Mouse (Mus musculus) ES-E14 (cell line): ENCODE results near the gene Tle4. TPM values are rescaled to one million over a fixed set of nuclear protein-coding genes. Genes with fewer than 3 reads are reported as not detected.
"Not testable (repeated sequence)": the region's sequence is repeated elsewhere in the genome, so short reads cannot be mapped to it uniquely, and the experiment has no call there.

Experiments used
- DNase-seq: peaks from one replicate; pipeline ENCODE4 v3.0.0-alpha.2; 2013; ENCODE audit warnings: low read depth, low spot score
- H3K27ac ChIP-seq: 2 replicates; pipeline ENCODE4 v1.5.1; 2012; ENCODE audit warnings: low read depth, mild to moderate bottlenecking, low read length, moderate library complexity, mixed read lengths; ENCODE audit not compliant: poor library complexity, insufficient read depth, severe bottlenecking
- H3K36me3 ChIP-seq: 2 replicates; pipeline ENCODE4 v1.6.1; 2012; ENCODE audit warnings: mild to moderate bottlenecking, low read length, moderate library complexity, mixed read lengths; ENCODE audit not compliant: control insufficient read depth, poor library complexity, insufficient read depth, severe bottlenecking
- H3K4me1 ChIP-seq, 2 experiments: fragments of 150-350 bp in 1 of 2; sonication (generic) in 1 of 2; 2 replicates each; pipeline ENCODE4 v1.6.1; 2012; ENCODE audit warnings: low read length in 2 of 2, mild to moderate bottlenecking in 1 of 2, mixed read lengths in 1 of 2; ENCODE audit not compliant: control insufficient read depth in 2 of 2, insufficient read depth in 2 of 2, poor library complexity in 1 of 2
- H3K4me3 ChIP-seq, 2 experiments: fragments of 150-350 bp in 1 of 2; sonication (generic) in 1 of 2; 2 replicates each; pipeline ENCODE4 v1.5.1; 2012; ENCODE audit warnings: low read length in 2 of 2, low read depth in 1 of 2, mild to moderate bottlenecking in 1 of 2, mixed read lengths in 1 of 2; ENCODE audit not compliant: insufficient read depth in 1 of 2, poor library complexity in 1 of 2, severe bottlenecking in 1 of 2
- H3K9ac ChIP-seq: 2 replicates; pipeline ENCODE4 v1.6.1; 2012; ENCODE audit warnings: low read depth, mild to moderate bottlenecking, low read length, mixed read lengths; ENCODE audit not compliant: poor library complexity, insufficient read depth, severe bottlenecking
- H3K9me3 ChIP-seq: fragments of 150-350 bp; sonication (generic); 2 replicates; pipeline ENCODE4 v1.6.1; 2012; ENCODE audit warnings: low read depth, mild to moderate bottlenecking, low read length; ENCODE audit not compliant: control insufficient read depth, insufficient read depth
- CHD2 ChIP-seq: IDR thresholded peaks from 2 replicates; pipeline ENCODE4 v1.6.1; 2014; ENCODE audit warnings: mild to moderate bottlenecking, low read depth, low read length, inconsistent platforms
- HCFC1 ChIP-seq: IDR thresholded peaks from 2 replicates; pipeline ENCODE4 v1.6.1; 2012; ENCODE audit warnings: low read length, inconsistent platforms, borderline replicate concordance; ENCODE audit not compliant: insufficient read depth
- MAFK ChIP-seq: IDR thresholded peaks from 2 replicates; pipeline ENCODE4 v1.6.1; 2014; ENCODE audit warnings: mild to moderate bottlenecking, low read depth, low read length, inconsistent platforms; ENCODE audit not compliant: insufficient read depth
- ZC3H11A ChIP-seq: IDR thresholded peaks from 2 replicates; pipeline ENCODE4 v1.6.1; 2012; ENCODE audit warnings: low read depth, mild to moderate bottlenecking, inconsistent platforms, low read length, borderline replicate concordance
- ZNF384 ChIP-seq: IDR thresholded peaks from 2 replicates; pipeline ENCODE4 v1.6.1; 2012; ENCODE audit warnings: low read depth, low read length, inconsistent platforms
- in situ Hi-C, 2 experiments: fragments of 600-800 bp; cut with MboI; formaldehyde crosslinking; loops; one replicate each; pipeline ENCODE4 v1.15.1; 2025; ENCODE audit warnings: low sequenced_read_pairs in 2 of 2, inconsistent platforms in 1 of 2; ENCODE audit not compliant: unreplicated experiment in 2 of 2
- total RNA-seq: library from RNA; depleted of rRNA; stranded (reverse); fragments of 300-350 nt; gene quantifications from 2 replicates; pipeline ENCODE4 v1.2.3, GENCODE M21; 2012; rRNA removed

Tle4 gene
- total RNA-seq: 45.7 and 52.4 TPM in 2 replicates

DNA sequence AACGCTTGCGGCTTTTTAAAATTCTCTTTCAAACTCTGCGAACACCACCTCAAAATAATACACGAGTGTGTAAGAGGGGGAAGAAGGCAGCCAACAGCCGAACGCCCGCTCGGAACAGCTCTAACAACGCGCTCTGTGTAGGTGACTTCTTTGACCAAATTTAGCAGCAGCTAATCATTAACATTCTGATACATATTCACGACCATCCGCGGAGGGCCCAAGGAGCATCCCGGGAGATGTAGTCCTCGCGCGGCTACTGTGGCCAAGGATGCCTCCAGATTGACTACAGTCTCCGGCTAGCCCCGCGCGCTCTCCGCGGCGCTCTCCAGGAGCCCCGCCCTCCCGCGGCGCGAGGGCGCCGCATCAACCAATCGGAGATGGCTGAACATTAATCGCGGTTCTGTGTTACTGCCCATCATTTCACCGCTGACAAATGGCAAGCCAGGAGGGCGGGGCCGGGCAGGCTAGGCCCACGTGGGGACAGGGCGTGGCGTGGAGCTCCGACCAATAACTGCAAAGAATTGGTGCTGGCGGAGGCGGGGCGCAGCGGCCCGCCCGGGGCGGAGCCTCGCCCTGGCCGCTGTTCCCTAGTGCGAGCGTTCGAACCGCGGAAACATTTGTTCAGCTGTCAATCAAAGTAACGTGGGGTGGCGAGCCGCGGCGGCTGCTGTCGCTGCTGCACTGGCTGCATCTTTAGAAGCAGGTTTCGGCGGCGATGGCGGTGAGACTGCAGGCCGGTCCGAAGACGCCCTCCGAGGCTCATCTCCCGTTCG, at the start of gene Tle4:
Tle4 (minus strand) TSS at position 135 of the 773 bp plus-strand sequence.
- DNase-seq: peak; percentile 99
- TF ChIP-seq ZC3H11A: no peak
- peak; percentile 98 for TF ChIP-seq HCFC1
- H3K27ac ChIP-seq: peak within 1 kb of the TSS; percentile 93
- H3K4me1 ChIP-seq: 0 out of 4 replicates have a peak, but pooled peaks cover 0 to 6% of the 10 kb centered on the region in 2 experiments
- in situ Hi-C loops: no loop called here
- peaks cover 5% of the 10 kb centered on the region for H3K36me3 ChIP-seq
- H3K4me3 ChIP-seq: peak within 1 kb of the TSS; percentile 94 to 99
- no peaks in the 10 kb centered on the region for H3K9me3 ChIP-seq
- H3K9ac ChIP-seq: peak within 1 kb of the TSS; percentile 95

DNA sequence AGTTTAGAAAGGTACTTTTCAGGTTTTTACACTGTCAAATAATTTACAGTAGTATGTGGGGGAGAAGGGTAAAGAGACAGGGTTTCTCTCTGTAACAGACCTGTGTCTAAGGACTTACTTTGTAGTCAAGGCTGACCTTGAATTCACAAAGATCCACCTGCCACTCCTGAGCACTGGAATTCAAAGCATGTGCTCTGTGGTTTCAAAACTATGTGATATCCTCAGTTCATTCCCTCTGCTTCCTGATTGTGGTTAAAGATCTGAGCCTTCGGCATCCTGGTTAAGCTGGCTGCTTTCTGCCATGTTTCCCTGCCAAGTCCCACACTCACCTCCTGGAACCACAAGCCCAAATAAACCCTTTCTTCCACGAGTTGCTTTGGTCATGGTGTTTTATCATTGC, 47.8 kb upstream of the Tle4 start:
- Histone ChIP-seq H3K27ac (no peak overlapping the region; the same call in 1 of the 2 replicates), H3K4me1 (peaks cover 6 to 9% of the 10 kb centered on the region in 2 experiments), H3K9me3 (no peaks in the 10 kb centered on the region), H3K36me3 (no peaks in the 10 kb centered on the region), H3K4me3 (no peak overlapping the region), H3K9ac (no peak overlapping the region)
- in situ Hi-C loops: no loop called here
- no peak for DNase-seq
- TF ChIP-seq ZNF384: no peak
- no peak for TF ChIP-seq ZC3H11A
- TF ChIP-seq HCFC1: no peak
- TF ChIP-seq MAFK: no peak
- no peak for TF ChIP-seq CHD2

DNA sequence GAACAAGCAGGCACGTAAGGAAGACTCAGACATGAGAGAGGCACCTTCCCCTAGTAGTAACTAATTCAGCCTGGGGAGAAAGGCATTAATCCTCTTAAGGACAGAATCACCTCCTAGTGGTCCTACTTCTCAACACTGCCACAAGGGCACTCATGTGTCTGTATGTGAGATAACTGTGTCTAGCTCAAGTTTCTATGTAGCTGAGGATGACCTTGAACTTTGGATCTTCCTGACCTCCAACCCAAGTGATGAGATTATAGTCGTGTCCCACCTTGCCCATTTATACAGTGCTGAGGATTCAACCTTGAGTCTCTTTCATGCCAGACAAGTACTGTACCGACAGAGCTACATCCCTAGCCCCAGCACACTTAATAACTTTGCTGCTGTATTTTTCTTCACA, 46.9 kb upstream of the Tle4 start:
- H3K9ac ChIP-seq: no peak overlapping the region
- in situ Hi-C loops: no loop called here

DNA sequence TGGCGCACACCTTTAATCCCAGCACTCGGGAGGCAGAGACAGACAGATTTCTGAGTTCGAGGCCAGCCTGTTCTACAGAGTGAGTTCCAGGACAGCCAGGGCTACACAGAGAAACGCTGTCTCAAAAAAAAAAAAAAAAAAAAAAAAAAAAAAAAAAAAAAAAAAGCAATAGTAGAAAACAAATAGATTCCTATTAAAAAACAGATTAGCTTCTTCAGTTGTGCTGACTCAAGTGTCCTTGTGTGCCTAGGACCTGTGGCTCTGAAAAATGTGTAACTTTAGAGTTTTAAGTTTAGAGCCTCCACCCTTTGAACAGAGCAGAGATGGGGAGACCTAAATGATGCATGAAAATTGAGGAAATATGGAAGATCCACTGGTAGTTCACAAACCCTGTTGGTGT, 45.2 kb upstream of the Tle4 start:
- in situ Hi-C loops, DNase-seq, H3K9me3 ChIP-seq, H3K4me1 ChIP-seq, H3K27ac ChIP-seq, H3K9ac ChIP-seq, H3K36me3 ChIP-seq, H3K4me3 ChIP-seq: not testable (repeated sequence)
- TF ChIP-seq ZNF384: peak; percentile 72; the same call in 1 of the 2 replicates

More for the DNA sequence above, 46.9 kb upstream of the Tle4 start:
- no peak overlapping the region for H3K27ac ChIP-seq
- no peaks in the 10 kb centered on the region for H3K9me3 ChIP-seq
- no peak overlapping the region for H3K4me3 ChIP-seq
- H3K36me3 ChIP-seq: no peaks in the 10 kb centered on the region
- TF ChIP-seq HCFC1: no peak
- no peak for TF ChIP-seq ZC3H11A
- no peak for TF ChIP-seq CHD2
- no peak for TF ChIP-seq MAFK
- TF ChIP-seq ZNF384: no peak
- peaks cover 6 to 9% of the 10 kb centered on the region in 2 experiments for H3K4me1 ChIP-seq
- DNase-seq: no peak

DNA sequence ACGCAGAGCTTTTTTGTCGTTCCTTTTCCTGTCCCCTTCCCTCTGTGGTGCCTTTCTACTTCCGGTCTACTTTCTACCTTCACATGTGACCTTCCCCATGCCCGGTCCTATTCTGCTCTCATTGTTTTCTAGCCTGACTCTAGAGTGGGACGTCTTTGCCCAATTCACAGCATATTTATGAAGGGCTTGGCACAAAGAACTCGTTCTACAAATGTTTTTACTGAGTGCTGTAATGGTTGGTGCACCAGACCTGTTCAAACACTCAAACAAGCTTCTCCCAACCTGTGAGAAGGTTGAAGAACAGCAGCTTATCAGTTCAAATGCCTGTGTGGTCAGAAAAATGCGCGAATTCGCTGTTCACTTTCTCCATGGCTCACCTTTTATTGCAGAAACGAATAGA, 44.8 kb upstream of the Tle4 start:
- Histone ChIP-seq H3K4me1 (peaks cover 6 to 9% of the 10 kb centered on the region in 2 experiments), H3K36me3 (no peaks in the 10 kb centered on the region), H3K27ac (no peak overlapping the region), H3K9ac (no peak overlapping the region), H3K4me3 (no peak overlapping the region), H3K9me3 (no peaks in the 10 kb centered on the region)
- TF ChIP-seq CHD2 (no peak), ZNF384 (no peak), ZC3H11A (no peak), MAFK (no peak), HCFC1 (no peak)
- in situ Hi-C loops: no loop called here
- no peak for DNase-seq
